Mouse (Mus musculus): Measurements from ENCODE around the gene Thsd4. TPM values are rescaled to one million over a fixed set of nuclear protein-coding genes. Genes with fewer than 3 reads are reported as not detected.

Gene Thsd4
- total RNA-seq, 1 experiment from 2014 or later, result 7.2 TPM

DNA sequence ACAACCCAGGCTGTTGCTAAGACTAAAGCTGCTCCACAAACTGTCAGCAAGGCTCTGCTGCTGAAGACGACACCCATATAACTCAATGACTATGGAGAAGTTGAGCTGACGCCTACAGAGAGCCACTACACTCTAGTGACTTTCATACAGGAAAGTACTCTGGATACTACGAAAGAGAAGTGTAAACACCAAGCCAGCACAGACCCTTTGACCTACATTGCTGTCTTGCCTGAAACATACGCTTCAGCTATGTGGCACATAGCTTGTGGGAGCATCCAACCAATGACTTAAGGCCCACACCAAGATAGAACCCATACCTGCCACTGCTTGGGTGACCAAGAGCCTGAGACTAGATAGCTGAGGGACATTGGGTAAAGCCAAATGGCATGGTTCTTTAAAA, 141.3 kb downstream of the Thsd4 start:
- DNase-seq, result no peak

DNA sequence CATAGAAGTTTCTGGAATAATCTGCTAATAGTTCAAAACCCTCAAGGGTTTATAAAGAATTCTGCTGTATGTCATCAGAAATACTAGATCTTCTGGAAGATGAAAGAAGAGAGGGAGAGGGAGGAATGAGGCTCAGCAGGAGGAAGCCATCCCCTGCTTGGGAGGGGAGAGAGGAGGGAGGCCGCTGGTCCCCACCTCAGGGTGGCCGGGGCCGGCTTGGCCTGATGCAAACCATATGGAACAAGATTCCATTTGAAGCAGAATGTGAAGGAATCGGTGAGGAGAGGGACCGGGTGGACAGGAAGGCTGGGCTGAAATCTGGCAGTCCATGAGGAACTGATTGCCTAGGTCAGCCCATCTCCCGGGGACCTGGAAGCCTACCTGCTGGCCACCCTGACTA, 143.6 kb downstream of the Thsd4 start:
- DNase-seq, result no peak

DNA sequence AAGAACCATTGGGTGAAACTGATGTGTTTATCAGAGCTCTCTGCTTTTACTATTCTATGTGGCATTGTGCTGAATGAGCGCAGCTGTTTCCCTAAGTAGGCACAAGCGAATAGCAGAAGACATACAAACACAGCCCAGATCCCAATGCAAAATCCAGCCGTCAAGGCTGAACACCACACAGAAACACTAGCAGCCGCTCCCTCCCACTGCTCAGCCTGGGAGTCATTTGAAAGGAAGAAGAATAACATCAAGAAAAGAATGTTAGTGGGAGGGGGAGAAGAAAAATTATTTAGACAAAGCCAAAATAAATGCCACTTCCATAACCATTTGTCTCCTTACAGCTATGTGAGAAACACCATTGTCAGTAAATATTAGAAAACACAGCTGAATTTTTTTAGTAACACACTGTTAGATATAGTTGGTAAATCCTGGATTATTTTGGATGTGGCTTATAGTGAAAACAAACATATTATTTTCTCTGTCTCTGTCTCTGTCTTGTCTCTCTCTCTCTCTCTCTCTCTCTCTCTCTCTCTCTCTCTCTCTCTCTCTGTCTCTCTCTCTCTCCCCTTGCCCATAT, 148.6 kb downstream of the Thsd4 start:
- no peak for DNase-seq

DNA sequence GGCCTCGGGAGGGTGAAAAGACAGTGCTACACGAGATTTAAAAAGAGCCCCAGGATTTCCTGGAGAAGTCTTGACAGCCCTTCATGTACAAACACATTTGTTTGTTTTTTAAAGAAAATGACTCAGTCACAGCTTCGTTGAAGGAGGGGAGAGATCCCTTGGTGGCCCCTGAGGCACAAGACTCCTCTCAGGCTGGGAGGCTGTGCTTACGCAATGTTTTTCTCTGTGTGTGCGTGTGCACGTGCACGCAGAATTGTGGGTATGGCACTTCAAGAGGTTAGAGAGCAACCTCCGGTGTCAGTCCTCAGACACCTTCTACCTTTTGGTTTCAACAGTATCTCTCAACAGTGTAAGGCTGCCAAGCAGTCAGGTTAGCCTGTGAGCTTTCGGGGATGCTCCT, 153.3 kb downstream of the Thsd4 start:
- no peak for DNase-seq

DNA sequence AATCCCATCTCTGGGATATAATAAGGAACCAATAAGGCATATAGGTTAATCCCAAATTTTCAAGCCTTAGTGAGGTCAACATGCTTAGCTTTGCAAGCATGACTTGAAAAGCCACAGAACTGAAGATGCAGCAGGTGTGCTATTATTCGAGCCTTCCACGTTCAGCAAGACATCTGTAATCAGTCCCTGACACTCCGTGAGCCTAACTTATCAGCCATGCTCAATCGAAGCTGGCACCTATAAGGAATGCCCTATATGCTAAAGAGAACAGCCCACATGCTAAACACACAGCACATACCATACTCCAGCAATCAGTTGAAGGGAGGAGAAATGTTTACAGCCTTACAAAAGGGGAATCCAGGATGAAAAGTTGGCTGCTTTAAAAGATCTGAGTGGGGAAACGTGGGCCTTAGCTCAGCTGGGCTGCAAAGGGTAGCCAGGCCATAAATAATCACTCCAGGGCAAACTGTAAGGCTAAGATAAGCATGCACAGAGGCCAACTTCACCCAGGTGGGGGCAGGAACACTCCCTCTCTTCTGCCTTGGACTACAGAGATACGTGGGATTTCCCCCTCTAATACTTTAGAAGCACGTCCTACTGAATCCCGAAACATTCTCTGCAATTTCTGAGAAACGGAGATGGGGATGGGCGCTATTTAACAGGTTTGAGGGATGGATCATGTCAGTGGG, 154.1 kb downstream of the Thsd4 start:
- DNase-seq, result no peak

DNA sequence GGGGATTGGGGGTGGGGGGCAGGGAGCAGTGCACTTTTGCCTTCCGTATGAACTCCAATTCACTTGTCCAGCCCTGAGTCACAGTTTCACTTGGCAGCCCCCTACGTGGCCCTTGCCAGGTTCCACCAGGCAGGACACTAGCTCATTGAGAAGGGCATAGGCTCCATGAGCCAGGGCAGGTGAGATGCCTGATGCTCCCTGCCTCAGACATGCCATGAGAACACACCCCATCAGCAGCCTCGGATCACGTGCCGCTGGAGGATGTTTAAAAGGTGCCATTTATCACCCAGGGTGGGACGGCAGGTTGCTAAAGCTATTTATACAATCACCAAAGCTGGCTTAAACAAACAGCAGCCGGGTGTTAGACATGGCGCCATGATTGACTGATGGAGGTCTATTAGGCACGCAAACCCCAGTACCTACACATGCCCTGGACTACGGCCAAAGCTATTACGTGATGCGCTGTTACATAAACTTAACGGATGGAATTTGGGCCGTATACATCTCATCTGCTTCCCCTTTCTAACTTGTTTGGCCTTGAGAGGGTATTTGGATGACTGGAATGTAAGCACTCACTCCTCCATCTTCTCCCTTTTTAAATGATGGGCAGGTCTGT, 157.6 kb downstream of the Thsd4 start:
- no peak for DNase-seq

DNA sequence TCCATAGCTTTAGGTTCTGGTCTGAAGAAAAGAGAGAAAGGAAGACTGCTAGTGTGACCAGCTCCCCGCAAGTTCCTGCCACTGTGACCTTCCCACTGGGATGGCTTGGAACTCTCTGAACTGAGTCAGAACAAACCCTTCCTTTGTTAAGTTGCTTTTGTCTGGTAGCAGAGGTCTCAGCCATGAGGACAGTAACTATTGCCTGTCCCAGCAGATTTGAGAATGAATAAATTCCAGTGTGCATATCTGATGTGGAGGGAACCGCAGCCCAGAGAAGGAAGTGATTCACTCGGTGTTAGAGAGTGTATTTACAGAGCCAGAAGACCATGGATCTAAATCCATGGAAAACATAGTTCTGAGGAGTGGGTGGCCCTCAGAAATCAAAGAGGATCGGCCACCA, 169.5 kb downstream of the Thsd4 start:
- no peak for DNase-seq

DNA sequence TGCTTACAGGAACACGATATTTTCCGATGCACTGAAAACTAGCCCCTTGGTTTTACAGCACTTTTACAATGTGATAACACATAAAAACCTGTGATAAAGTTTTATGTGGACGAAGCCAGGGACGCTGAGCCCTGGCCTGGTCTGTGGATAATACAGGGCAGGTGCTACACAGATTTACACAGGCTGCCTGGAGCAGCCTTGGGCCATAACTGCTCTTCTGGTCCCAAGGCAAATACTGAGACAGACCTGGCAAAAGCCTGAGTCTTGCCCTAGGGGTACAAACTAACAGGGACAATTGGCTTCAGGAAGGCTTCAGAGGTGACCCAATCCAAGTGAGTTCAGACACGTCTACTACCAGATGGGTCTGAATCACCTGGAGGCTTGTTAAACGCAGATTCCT, 170.7 kb downstream of the Thsd4 start:
- no peak for DNase-seq

DNA sequence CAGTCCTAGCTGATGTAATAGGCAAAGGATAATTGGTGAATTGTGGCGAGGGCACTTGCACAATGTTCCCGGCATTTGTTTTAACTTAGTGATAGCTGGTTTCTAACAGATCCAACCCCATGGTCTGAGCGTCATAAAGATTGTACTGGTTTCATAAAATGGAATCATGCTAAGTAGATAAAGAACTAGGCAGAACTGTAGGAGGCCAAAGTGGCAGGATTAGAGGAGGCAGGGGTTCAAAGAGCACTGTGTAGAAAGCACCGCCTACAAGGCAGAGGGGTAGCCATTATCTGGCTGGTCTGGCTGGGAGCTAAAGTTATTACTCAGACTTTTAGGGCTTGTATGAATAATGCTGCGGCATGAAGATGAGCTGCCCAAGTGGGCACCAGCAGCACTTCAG, 185.7 kb downstream of the Thsd4 start:
- DNase-seq, result no peak

DNA sequence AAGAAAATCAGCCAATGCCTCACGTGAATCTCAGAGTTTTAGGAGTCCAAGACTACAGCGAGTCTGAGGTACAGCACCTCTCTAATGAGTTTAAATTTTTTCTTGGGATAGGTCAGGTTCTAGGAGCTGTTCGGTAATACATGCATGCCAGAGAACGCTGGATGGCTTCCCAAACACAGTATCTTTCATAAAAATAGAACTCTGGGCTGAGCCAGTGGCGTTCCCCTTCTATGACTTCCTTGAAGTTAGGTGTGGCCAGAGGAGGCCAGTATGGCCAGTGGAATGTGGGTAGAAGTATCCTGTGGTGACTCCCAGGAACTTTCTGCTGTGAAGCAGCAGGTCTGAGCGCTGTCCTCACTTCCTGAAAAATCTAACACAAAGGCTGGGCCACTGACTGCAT, 186.4 kb downstream of the Thsd4 start:
- DNase-seq, result no peak

DNA sequence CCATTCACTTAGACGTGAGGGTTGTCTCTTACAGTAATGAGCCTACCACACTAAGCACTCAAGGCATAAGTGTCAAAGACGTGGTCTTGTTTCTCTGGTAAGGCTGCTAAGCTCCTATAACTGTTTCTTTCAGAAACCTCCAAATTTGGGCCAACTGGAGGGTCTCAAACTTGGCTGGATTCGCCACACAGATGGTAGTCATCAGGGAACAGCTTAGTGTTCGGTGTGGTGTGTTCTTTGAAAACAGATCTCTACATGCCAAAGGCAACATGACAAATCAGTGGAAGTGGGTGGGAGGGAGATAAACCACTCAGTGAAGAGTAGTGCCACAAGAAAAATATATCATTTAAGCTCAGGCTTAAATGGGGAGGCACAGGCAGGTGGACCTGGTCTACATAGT, 191.9 kb downstream of the Thsd4 start:
- DNase-seq, result no peak

DNA sequence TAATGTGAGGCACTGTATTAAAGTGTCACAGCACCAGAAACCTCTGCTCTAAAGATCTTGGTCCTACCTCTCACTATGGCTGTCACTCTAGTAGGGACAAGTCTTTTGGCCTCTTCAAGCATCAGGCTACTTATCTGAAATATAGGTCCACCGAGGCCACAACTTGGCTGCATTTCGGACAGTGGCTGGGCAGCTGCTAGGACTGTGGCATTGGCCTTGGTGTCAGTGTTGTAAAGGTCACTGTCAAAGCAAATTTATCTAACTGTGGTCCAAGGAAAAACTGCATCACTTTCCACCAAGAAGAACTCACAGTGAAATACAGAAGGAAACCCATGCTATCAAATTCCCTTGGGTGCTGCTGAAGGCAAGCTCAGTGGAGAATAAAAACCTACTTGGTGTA, 197.1 kb downstream of the Thsd4 start:
- peak; percentile 54 for DNase-seq

DNA sequence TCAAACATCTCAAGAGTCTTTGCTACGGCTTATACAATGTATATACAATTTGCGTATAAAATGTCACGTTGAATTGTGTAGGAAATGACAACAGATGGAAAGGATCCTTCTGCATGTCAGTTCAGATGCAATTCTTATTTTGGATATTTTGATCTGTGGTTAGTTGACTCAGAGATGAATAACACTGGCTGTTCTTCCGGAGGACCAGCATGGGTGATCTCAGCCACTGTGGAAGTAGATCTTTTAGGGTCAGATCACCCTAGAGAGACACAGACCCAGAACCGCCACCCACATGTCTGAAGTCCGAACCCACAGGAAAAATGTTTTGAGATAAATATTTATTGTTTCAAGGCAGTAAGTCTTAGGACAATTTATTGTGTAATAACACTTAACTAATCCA, 198.4 kb downstream of the Thsd4 start:
- DNase-seq, result no peak

DNA sequence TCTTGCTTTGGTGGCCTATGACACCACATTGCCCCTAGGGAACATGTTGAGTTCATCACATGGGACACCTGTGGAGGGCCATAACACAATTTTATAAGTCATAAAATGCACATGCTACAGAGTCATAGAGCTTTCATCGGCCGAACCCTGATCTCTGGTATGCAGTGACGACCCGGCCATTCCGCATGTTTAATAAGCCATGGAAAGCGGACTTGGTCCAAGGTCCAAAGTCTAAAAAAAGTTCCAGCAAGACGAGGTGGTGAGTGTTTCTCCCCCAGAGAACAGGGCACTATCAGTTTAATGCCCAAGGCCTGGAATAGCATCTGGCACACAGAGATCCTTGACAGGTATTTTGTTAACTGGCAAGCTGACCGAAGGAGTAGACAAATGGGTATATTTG, 204.6 kb downstream of the Thsd4 start:
- DNase-seq, result no peak

DNA sequence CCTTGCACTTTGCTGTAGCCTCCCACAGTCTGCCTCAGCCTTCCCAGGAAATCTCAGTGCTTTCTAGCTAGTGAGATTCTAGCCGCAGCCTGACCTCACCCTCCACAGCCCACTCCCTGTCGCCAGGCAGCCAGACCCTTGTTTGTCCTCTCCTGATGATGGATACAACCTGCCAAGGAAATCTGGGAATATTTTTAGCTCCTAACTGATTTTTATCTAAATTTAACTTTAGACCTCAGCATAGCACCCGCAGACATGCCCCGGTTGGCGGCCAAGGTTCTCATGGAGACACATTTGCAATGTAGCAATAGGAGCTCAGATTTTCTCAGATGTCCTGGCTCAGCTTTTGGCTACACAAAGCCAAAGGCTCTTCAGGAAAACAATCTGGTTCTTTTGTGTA, 205.3 kb downstream of the Thsd4 start:
- DNase-seq, result no peak

DNA sequence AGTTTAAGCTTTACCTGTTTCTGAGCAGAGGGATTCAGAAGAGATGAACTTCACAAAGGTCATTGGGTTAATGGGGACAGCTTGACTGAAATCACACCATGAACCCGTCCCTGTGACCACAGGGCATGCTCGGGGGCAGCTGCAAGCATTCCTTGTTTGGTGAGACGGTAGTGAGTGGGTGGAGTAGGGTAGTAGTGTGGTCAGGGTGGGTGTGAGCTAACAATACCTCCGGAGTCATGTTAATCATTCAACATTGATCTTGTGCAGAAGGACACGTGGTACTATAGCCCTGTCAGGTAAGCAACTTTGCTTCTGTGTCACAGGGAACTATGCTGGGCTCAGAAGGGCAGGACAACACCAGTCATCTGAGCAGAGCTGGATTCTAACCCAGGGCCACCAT, 206.3 kb downstream of the Thsd4 start:
- no peak for DNase-seq

DNA sequence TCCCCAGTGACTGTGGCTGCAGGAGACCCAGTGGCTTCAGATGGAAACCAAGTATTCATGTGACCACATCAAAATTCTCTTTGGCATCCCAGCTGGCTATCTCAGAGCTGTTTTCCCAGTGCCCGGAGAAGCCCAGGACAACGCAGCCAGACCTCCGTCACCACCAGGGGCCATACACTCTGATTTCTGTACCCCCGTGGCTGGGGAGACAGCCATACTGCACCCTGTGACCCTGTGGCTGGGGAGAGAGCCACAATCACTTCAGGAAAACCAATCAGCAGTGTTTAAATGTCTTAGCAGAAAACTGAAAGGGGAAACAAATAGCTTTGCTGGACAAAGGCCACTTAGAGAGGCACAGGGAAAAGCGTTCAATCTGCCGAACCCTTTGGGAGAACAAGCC, 208.2 kb downstream of the Thsd4 start:
- no peak for DNase-seq

DNA sequence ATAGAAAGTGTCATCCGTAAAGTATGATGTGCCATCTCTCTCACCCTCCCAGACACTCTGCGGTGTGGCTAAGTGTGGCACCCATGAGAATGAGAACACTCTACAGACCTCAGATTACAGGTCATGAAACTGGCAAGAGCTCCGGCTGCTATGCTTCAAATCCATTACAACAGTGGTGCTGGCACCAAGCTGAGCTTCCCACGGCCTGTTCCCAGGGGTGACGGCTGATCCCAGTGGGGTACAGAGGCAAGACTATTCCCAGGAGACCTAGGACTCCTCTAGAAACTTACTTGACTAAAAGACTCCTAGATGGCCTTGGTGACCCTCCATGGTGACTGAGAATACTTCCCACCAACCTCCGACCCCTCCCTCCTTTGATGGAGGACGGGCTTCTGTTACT, 209.2 kb downstream of the Thsd4 start:
- no peak for DNase-seq

DNA sequence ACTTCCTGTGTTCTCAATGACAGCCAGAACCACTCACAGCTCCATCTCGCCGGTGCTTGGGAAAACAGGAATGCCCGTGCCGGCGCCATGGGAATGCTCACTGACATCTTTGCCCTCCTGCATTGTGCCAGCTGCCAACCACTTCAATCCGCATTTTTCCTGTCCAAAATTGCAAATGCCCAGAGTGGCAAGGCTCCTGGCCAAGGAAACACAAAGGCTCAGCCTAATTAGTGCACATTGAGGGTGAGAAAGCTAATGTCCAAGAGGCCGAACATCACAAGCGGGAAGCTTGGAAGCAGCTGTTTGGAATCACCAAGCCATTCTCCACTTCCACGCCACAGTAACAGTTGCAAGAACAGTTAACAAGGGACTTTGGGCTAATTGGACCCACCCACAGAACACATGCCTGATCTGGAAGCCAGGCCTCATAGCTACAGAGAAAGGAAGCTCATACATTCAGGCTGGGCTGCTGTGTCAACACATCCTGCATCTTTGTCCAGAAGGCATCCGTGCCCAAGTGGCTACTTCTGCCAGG, 210.2 kb downstream of the Thsd4 start:
- no peak for DNase-seq

DNA sequence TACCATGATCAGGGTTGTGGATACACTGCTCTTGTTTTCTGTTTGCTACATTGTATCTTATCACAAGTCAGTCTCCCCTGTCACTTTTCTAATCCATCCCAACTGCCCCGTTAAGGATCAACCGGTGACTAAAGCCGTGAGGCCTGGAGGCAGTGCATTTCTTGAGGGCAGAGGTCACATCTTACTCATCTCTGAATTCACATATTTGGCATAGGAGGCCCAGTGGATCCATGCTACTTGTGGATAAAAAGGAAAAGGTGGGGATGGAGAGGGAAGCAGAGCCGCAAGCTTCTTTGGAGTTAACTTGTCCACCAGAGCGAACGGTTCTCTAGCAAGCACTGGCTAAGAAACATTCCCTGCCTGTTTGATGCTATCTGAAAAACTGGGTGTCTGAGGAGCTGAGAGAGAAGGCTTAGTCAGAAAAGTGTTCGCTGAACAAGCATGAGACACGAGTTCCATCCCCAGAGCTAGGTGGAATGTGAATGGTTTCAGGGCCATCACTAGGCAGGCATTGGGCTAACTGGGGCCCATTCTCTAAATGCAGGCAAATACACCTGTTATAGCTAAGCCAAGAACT, 211.0 kb downstream of the Thsd4 start:
- no peak for DNase-seq

DNA sequence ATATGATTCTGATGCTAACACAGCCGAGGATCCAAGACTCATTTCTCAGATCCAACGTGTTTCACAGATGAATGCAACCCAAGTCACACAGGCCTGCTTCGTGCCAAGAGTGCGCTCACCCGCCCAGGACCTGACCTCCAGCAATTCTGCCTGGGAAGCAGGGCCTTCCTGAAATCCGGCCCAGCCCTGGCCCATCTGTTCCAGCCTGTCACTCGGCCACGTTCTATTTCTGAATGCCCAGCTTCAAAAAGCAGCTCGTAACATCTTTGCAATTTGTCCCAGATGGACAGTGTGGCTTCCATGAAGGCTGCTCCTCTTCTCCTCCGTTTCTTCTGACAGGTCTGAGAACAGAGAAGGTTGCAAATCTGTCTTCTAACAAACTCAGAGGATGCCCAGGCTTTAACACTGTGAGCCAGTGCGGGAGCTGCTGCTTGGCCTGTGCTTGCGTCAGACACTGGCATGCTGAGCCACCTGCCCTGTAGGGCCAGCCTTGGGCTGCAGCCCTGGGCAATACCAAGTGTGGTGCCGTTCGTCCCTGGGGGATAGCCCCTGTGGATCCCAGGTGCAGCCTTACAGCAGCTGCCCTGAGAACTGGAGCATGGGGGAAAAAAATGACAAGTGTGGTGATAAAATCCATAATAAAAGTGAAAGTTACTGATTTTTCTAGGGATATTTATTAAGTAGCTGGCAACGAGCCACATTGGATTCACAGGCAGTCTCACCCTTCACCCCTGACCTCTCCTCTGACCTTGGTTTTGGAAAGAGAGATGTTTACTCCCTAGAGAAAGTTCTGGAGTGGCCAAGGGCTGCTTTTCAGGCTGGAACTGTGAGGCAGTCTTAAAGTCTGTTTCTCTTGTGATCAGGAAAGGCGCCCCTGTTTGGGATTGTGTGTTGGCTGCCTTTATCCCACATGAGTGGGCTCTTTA, 211.8 kb downstream of the Thsd4 start:
- peak; percentile 68 for DNase-seq

DNA sequence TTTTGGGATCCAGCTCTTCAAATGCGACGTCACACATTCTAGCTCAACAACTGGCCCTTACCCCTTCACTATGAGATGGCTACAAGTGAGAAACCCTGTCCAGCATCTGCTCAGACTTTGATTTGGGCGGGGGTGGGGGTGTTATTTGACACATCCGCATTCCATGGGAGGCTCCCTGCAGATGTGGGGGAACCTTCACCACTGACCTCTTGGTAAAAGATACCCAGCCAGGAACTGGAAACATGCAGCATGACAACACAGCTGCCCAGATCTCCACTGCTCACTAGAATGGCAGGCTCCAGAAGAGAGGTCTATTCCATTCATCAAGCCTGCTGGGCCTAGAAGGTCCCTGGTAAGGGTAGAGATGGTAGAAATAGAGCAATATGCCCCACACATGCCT, 213.7 kb downstream of the Thsd4 start:
- DNase-seq, result no peak

All from adrenal gland, postnatal 25 days (tissue).